Mouse (Mus musculus): ENCODE measurements around the gene Plek2. TPM values are rescaled to one million over a fixed set of nuclear protein-coding genes. Genes with fewer than 3 reads are reported as not detected.
A peak's percentile ranks its signal among the peaks of the same experiment; 100 is the strongest.

Gene Plek2
- polyA plus RNA-seq, 1 experiment: 0.55 TPM

DNA sequence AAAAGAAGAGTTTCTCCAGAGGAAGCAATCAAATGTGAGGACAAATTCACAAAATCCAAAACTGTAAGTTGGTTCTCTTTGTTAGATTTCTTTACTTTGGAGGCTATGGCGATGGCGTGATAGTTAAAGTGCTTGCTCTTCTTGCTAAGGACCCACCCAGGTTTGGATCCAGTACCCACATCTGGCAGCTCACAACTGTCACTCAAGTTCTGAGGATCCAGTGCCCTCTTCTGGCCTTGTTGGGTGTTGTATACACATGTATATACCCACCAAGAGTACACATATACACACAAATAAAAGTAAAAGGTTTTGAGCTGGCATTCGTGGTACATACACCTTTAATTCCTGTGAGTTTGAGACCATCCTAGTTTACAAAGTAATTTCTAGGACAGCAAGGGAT lies 32.2 kb downstream of the Plek2 start:
- no peak overlapping the region for H3K4me3 ChIP-seq
- H3K27me3 ChIP-seq (ENCODE audit: control insufficient read depth, insufficient read depth, insufficient read length): no peaks in the 10 kb centered on the region
- peaks cover 21% of the 10 kb centered on the region for H3K79me2 ChIP-seq (ENCODE audit: control insufficient read depth, insufficient read depth)
- no peak for TF ChIP-seq MYOG (IDR thresholded peaks at IDR 0.05; ENCODE audit: control insufficient read depth in 1 of 3, insufficient read depth in 1 of 3, insufficient read length in 2 of 3, low read depth in 2 of 3)
- no peak for TF ChIP-seq REST (IDR thresholded peaks at IDR 0.05; ENCODE audit: insufficient read depth, insufficient read length)
- TF ChIP-seq POLR2AphosphoS2 (IDR thresholded peaks at IDR 0.05; ENCODE audit: insufficient read length, low read depth): no peak
- no peak for TF ChIP-seq CEBPB (IDR thresholded peaks at IDR 0.05; ENCODE audit: insufficient read depth, poor library complexity, severe bottlenecking)
- no peak for TF ChIP-seq TCF12 (IDR thresholded peaks at IDR 0.05; ENCODE audit: insufficient read depth, poor library complexity, severe bottlenecking)
- no peak for TF ChIP-seq E2F4 (IDR thresholded peaks at IDR 0.05; ENCODE audit: insufficient read depth)
- peaks cover 49% of the 10 kb centered on the region for H3K36me3 ChIP-seq (ENCODE audit: control insufficient read depth, insufficient read depth)
- no peak overlapping the region for H3ac ChIP-seq (ENCODE audit: control insufficient read depth, insufficient read length)
- no peak overlapping the region for H3K4me2 ChIP-seq (ENCODE audit: low read depth)

DNA sequence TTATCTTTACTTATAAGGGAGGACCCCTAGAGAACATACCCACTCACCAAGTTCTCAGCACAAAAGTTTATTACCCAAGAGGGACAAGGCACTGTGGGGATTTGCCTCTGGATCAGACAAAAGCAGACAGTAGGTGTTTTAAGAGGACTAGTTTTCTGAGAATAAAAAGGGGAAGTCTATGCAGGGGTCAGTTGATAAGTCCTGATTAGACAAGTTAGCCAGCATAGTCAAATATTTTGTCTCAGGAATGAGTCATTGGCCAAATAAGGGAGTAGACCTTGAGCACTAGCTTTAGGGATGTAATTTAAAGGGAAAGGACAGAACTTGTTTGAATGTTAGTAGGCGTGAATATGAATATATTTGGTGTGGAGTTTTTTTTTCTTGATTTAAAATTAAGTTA lies 38.6 kb downstream of the Plek2 start:
- TF ChIP-seq TCF3 (IDR thresholded peaks at IDR 0.05; ENCODE audit: insufficient read length, low read depth): no peak
- no peak for TF ChIP-seq MYOG (IDR thresholded peaks at IDR 0.05; ENCODE audit: control insufficient read depth in 1 of 3, insufficient read depth in 1 of 3, insufficient read length in 2 of 3, low read depth in 2 of 3)
- TF ChIP-seq MAX (IDR thresholded peaks at IDR 0.05; ENCODE audit: low read depth): no peak
- no peak for TF ChIP-seq REST (IDR thresholded peaks at IDR 0.05; ENCODE audit: insufficient read depth, insufficient read length)
- no peak for TF ChIP-seq SRF (IDR thresholded peaks at IDR 0.05; ENCODE audit: control insufficient read depth, insufficient read length, low read depth)
- TF ChIP-seq POLR2A (IDR thresholded peaks at IDR 0.05; ENCODE audit: insufficient read length, low read depth): no peak
- TF ChIP-seq POLR2AphosphoS2 (IDR thresholded peaks at IDR 0.05; ENCODE audit: insufficient read length, low read depth): no peak
- TF ChIP-seq CEBPB (IDR thresholded peaks at IDR 0.05; ENCODE audit: insufficient read depth, poor library complexity, severe bottlenecking): no peak
- TF ChIP-seq MYOD1 (IDR thresholded peaks at IDR 0.05; ENCODE audit: control insufficient read depth in 1 of 3, insufficient read length in 2 of 3, low read depth in 2 of 3): no peak
- no peak for TF ChIP-seq E2F4 (IDR thresholded peaks at IDR 0.05; ENCODE audit: insufficient read depth)
- no peak for TF ChIP-seq TCF12 (IDR thresholded peaks at IDR 0.05; ENCODE audit: insufficient read depth, poor library complexity, severe bottlenecking)
- no peak for TF ChIP-seq USF1 (IDR thresholded peaks at IDR 0.05; ENCODE audit: low read depth)
- Histone ChIP-seq H3K27me3 (ENCODE audit: control insufficient read depth, insufficient read depth, insufficient read length) (no peaks in the 10 kb centered on the region), H3K4me3 (no peak overlapping the region), H3K36me3 (ENCODE audit: control insufficient read depth, insufficient read depth) (peaks cover 24% of the 10 kb centered on the region), H3K79me2 (ENCODE audit: control insufficient read depth, insufficient read depth) (peaks cover 81% of the 10 kb centered on the region), H3ac (ENCODE audit: control insufficient read depth, insufficient read length) (no peak overlapping the region), H3K4me2 (ENCODE audit: low read depth) (no peak overlapping the region)

DNA sequence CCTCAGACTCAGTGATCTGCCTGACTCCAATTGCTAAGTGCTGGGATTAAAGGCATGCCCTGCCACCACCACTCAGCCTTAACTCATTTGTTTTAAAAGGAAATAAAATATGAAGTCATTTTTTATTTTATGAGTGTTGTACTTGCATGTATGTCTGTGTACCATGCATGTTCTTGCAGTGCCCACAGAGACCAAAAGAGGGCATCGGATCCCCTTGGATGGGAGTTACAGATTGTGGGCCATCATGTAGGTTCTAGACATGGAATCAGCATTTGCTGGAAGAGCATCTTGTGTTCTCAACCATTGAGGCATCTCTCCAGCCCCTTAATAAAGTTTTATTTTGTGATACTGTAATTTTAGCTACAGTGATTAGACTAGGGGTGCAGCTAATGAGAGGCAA lies 41.3 kb downstream of the Plek2 start:
- Histone ChIP-seq H3K79me2 (ENCODE audit: control insufficient read depth, insufficient read depth) (peaks cover 89% of the 10 kb centered on the region), H3K36me3 (ENCODE audit: control insufficient read depth, insufficient read depth) (peaks cover 20% of the 10 kb centered on the region), H3K27me3 (ENCODE audit: control insufficient read depth, insufficient read depth, insufficient read length) (no peaks in the 10 kb centered on the region), H3K4me2 (ENCODE audit: low read depth) (no peak overlapping the region), H3K4me3 (no peak overlapping the region), H3ac (ENCODE audit: control insufficient read depth, insufficient read length) (no peak overlapping the region)
- TF ChIP-seq MYOG (IDR thresholded peaks at IDR 0.05; ENCODE audit: control insufficient read depth in 1 of 3, insufficient read depth in 1 of 3, insufficient read length in 2 of 3, low read depth in 2 of 3) (no peak), TCF3 (IDR thresholded peaks at IDR 0.05; ENCODE audit: insufficient read length, low read depth) (no peak), E2F4 (IDR thresholded peaks at IDR 0.05; ENCODE audit: insufficient read depth) (no peak), CEBPB (IDR thresholded peaks at IDR 0.05; ENCODE audit: insufficient read depth, poor library complexity, severe bottlenecking) (no peak), TCF12 (IDR thresholded peaks at IDR 0.05; ENCODE audit: insufficient read depth, poor library complexity, severe bottlenecking) (no peak), POLR2A (IDR thresholded peaks at IDR 0.05; ENCODE audit: insufficient read length, low read depth) (no peak), MYOD1 (IDR thresholded peaks at IDR 0.05; ENCODE audit: control insufficient read depth in 1 of 3, insufficient read length in 2 of 3, low read depth in 2 of 3) (no peak), POLR2AphosphoS2 (IDR thresholded peaks at IDR 0.05; ENCODE audit: insufficient read length, low read depth) (no peak), MAX (IDR thresholded peaks at IDR 0.05; ENCODE audit: low read depth) (no peak), SRF (IDR thresholded peaks at IDR 0.05; ENCODE audit: control insufficient read depth, insufficient read length, low read depth) (no peak), REST (IDR thresholded peaks at IDR 0.05; ENCODE audit: insufficient read depth, insufficient read length) (no peak), USF1 (IDR thresholded peaks at IDR 0.05; ENCODE audit: low read depth) (no peak)

DNA sequence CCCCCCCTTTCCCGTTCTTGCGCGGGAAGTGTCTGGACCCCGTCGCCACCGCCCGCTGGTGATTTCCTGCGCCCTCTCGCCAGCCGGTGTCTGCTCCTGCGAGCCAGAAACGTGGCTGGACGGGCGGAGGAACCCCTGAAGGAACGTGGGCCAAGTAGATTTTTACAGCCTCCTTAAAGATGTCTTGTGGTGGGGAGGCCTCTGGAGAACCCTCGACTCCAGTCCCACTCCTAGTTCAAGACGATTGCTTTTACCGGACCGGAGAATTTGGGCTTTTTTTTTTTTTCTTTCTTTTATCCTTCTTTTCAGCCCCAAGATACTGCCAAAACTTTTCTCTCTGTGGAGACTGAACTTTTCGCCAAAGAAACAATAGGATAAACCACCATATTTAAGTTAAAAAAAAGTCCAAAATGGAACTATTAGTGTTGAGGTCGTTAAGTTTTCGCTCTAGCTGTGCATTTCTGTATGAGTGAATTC lies 44.5 kb downstream of the Plek2 start:
- TF ChIP-seq REST (IDR thresholded peaks at IDR 0.05; ENCODE audit: insufficient read depth, insufficient read length): no peak
- no peak for TF ChIP-seq MYOD1 (IDR thresholded peaks at IDR 0.05; ENCODE audit: control insufficient read depth in 1 of 3, insufficient read length in 2 of 3, low read depth in 2 of 3)
- no peak for TF ChIP-seq POLR2AphosphoS2 (IDR thresholded peaks at IDR 0.05; ENCODE audit: insufficient read length, low read depth)
- TF ChIP-seq E2F4 (IDR thresholded peaks at IDR 0.05; ENCODE audit: insufficient read depth): peak; percentile 12
- H3K79me2 ChIP-seq (ENCODE audit: control insufficient read depth, insufficient read depth): peaks cover 90% of the 10 kb centered on the region
- H3K4me2 ChIP-seq (ENCODE audit: low read depth): peak overlapping the region; percentile 90

DNA sequence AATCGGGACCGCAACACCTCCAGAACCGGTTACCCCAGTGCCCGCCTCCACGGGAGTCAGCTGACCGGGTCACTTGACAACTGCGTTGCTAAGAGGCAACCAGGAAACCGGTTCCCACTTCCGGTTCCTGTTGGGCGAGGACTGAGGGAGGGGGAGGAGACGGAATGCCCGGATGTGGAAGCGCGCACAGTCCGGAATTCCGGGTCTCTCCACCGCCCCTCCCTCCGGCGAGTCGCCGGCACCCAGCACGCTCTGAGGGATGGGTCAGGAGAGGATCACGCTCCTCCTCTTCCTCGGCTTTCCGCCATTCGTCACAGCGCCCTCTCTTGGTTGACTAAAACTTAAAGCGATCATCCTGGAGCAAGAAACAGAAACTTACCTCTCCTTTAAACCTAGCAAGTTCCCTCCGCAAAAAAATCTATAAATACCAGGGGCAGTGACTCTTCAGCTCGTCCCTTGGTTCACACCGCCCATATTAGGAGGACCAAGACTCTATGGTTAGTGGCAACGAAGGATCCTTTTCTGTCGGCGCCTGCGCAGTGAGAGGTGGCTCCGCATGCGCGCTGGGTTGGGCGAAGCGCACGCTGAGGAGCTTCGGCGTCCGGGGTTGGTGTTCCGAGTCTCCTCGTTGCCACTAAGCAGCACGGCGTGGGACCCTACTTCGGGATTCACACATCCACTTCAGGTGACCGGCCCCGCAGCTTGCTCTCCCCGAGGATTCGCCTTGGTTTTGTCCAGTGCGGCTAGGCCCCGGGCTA lies 45.1 kb downstream of the Plek2 start, which contains the start of the genes Atp6v1d and Eif2s1:
Gene Atp6v1d (minus strand): TSS at position 143 of the 758 bp plus-strand sequence.
Gene Eif2s1 (plus strand): TSS at position 324 of the 758 bp plus-strand sequence.
- Histone ChIP-seq H3K4me3 (peak within 1 kb of the TSS; percentile 95), H3K79me2 (ENCODE audit: control insufficient read depth, insufficient read depth) (peaks cover 85% of the 10 kb centered on the region), H3K4me2 (ENCODE audit: low read depth) (peak within 1 kb of the TSS; percentile 97), H3K36me3 (ENCODE audit: control insufficient read depth, insufficient read depth) (peaks cover 8% of the 10 kb centered on the region), H3K27me3 (ENCODE audit: control insufficient read depth, insufficient read depth, insufficient read length) (no peaks in the 10 kb centered on the region), H3ac (ENCODE audit: control insufficient read depth, insufficient read length) (peak within 1 kb of the TSS; percentile 33)
- TF ChIP-seq MYOD1 (IDR thresholded peaks at IDR 0.05; ENCODE audit: control insufficient read depth in 1 of 3, insufficient read length in 2 of 3, low read depth in 2 of 3) (no peak), USF1 (IDR thresholded peaks at IDR 0.05; ENCODE audit: low read depth) (peak; percentile 97), CEBPB (IDR thresholded peaks at IDR 0.05; ENCODE audit: insufficient read depth, poor library complexity, severe bottlenecking) (no peak), POLR2AphosphoS2 (IDR thresholded peaks at IDR 0.05; ENCODE audit: insufficient read length, low read depth) (peak; percentile 97), REST (IDR thresholded peaks at IDR 0.05; ENCODE audit: insufficient read depth, insufficient read length) (no peak), E2F4 (IDR thresholded peaks at IDR 0.05; ENCODE audit: insufficient read depth) (no peak), MAX (IDR thresholded peaks at IDR 0.05; ENCODE audit: low read depth) (no peak), POLR2A (IDR thresholded peaks at IDR 0.05; ENCODE audit: insufficient read length, low read depth) (peak; percentile 96), SRF (IDR thresholded peaks at IDR 0.05; ENCODE audit: control insufficient read depth, insufficient read length, low read depth) (no peak), TCF3 (IDR thresholded peaks at IDR 0.05; ENCODE audit: insufficient read length, low read depth) (no peak), TCF12 (IDR thresholded peaks at IDR 0.05; ENCODE audit: insufficient read depth, poor library complexity, severe bottlenecking) (no peak), MYOG (IDR thresholded peaks at IDR 0.05; ENCODE audit: control insufficient read depth in 1 of 3, insufficient read depth in 1 of 3, insufficient read length in 2 of 3, low read depth in 2 of 3) (peak in 1 of 3 experiments; percentile 19)

More for the DNA sequence above, 44.5 kb downstream of the Plek2 start:
- H3K36me3 ChIP-seq (ENCODE audit: control insufficient read depth, insufficient read depth): peaks cover 5% of the 10 kb centered on the region
- H3K27me3 ChIP-seq (ENCODE audit: control insufficient read depth, insufficient read depth, insufficient read length): no peaks in the 10 kb centered on the region
- H3K4me3 ChIP-seq: peak overlapping the region; percentile 95
- peak overlapping the region; percentile 33 for H3ac ChIP-seq (ENCODE audit: control insufficient read depth, insufficient read length)

All from myocyte (in vitro differentiated cells).